Mouse (Mus musculus): Measurements from ENCODE around the gene Mrps33.

Gene Mrps33

DNA sequence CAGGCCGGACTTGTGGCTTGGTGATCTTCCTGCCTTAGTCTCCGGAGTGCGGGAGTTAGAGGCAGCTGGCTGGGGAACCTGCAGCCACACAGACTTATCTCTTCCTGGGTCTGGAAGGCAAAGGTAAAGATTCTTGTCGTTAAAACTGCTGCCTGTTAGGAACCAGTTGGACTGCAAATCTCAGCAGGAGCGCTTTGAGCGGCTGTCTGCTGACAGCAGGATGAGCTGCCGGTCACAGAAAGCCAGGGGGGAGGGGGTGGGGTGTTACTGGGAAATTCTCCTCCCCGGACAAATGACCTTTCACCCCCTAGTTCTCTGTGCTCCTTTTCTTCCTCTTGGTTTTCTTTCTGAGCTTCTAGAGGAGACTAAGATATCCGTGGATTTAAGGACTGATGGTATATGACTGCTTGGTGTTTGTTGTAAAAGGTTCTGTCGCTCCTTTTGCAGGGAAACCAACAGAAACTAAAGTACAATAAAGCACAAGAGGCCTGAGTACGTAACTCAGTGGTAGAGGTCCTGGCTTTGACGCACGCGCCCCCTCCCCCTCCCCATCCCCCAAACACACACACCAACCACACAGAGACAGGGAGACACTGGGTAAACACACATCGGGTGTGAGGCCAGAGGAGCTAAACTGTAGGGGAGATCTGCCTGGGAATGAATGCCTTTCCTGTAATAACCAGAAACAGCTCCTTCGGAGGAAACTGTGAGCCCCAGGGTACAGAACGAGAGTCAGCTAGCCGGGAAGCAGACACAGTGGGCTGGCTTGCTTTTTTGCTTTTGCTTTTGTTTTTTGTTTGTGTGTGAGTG is 29.7 kb downstream of the Mrps33 start:
- no peak for DNase-seq (ENCODE audit: low spot score in 2 of 2)

DNA sequence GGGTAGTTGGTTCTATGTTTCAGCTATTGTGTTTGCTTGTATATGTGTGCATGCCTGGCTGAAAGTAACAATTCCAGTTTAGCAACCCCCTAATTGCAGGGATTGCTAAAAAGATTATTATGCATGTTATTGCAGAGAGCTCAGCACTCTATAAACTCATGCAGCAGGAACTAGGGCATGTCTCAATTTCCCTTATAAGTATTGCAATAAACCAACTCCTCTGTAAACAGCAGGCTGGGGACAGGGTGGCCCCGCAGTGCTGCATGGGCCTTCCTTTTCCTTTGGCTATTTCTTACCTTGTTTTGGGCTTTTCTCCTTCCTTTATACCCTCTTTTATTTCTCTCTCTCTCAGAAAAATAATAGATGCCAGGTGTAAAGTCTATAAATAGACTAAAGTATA is 32.3 kb downstream of the Mrps33 start:
- no peak for DNase-seq (ENCODE audit: low spot score in 2 of 2)

- DNase-seq (ENCODE audit: low spot score in 2 of 2) = no peak
These were observed 34.5 kb downstream of the Mrps33 start for GRCm38 (mm10) chr6:39776275-39776674.

GRCm38 (mm10) chr6:39775029-39775428 is 35.8 kb downstream of the Mrps33 start:
- DNase-seq (ENCODE audit: low spot score in 2 of 2) = no peak

GRCm38 (mm10) chr6:39757229-39757628 is 53.6 kb downstream of the Mrps33 start:
- DNase-seq (ENCODE audit: low spot score in 2 of 2) = no peak

Measured in left cerebral cortex, adult 9 months (tissue).